Mouse (Mus musculus) layer of hippocampus, adult 2 months (tissue): ENCODE data around the gene Mafg. TPM values are rescaled to one million over a fixed set of nuclear protein-coding genes. Genes with fewer than 3 reads are reported as not detected.
"Not testable (repeated sequence)": the region's sequence is repeated elsewhere in the genome, so short reads cannot be mapped to it uniquely, and the experiment has no call there.

Experiments used
- DNase-seq, 2 experiments: peaks; one replicate each; pipeline ENCODE4 v3.0.0; 2022; ENCODE audit warnings: low spot score in 2 of 2
- H3K27ac ChIP-seq: fragments of 200-600 bp; 2 replicates; pipeline ENCODE4 v1.8.1; 2022
- H3K4me3 ChIP-seq: fragments of 200-600 bp; 2 replicates; pipeline ENCODE4 v1.8.1; 2022; ENCODE audit warnings: mild to moderate bottlenecking
- CTCF ChIP-seq: fragments of 200-600 bp; conservative IDR thresholded peaks from 2 replicates; pipeline ENCODE4 v1.8.1; 2022; ENCODE audit warnings: antibody characterized with exemption, mild to moderate bottlenecking, moderate library complexity
- total RNA-seq, 2 experiments: library from RNA; stranded (reverse); gene quantifications; 2 replicates each; pipeline ENCODE4 v1.2.3; 2021

Mafg gene
- total RNA-seq, 2 experiments from 2014 or later, result 71.6 to 80.3 TPM

DNA sequence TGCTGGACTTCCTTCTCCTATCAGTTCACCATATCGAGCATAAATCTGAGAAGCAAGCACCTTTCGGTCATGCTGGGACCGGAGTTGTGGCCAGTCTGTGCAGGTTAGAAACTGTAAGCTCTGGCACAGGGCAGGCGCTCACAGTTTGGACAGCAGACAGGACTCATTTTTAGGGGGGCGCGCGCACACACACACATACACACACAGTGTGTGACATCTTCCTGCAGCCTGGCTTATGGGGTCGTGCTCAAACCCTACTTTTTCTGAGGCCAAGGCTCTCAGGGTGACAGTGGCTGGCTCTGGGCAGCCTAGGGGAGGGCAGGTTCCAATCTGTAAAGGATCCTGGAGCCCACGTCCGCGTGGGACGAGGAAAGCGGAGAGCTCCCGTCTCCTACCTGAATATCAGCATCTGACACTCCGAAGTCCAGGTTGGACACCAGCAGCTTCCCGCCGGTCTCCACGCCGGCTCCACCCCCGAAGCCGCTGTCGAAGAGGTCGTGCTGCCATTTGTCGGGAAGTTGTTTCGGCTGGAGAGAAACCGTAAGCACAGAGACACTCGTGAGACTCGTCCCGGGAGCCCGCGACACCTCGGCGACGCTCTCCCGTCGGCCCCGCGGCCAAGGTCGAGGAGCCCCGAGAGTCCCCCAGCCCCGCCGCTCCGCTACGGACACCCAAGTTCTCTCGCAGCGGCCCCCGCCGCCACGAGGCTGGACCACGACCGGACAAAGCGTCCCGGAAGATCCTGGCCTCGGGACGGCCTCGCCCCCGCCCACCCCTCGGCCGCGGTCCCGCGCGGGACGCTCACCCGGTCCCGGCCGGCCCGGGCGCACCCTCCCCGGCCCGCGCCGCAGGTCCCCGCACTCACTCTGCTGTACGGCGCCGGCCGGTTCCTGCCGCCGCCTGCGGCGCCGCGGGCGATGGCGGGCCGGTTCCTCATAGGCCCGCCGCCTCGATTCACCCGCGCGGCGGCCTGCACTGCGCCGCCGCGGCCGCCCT, 35.9 kb downstream of the Mafg start:
- H3K27ac ChIP-seq, result peak overlapping the region; percentile 88
- peak overlapping the region; percentile 78 for H3K4me3 ChIP-seq
- no peak for DNase-seq
- TF ChIP-seq CTCF, result no peak

DNA sequence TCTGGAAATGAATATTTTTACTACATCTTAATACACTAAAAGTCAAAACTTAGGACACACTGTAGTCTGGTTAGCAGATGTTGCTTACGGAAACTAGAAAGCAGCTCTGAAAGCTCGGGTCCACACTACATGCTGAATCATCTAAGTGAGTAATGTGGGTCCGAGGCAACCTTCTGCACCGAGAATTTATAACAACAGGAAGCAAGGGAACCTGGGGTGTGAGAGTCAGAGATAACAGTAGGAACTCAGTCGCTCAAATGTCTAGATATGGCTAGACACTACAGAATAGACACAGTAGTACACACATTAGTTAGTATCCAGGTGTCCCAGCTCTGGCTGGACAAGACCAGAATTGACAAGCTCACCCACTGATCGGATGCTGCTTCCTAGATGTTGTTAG, 44.9 kb downstream of the Mafg start:
- Histone ChIP-seq H3K4me3 (no peak overlapping the region), H3K27ac (no peak overlapping the region)
- DNase-seq, result no peak
- TF ChIP-seq CTCF, result no peak

DNA sequence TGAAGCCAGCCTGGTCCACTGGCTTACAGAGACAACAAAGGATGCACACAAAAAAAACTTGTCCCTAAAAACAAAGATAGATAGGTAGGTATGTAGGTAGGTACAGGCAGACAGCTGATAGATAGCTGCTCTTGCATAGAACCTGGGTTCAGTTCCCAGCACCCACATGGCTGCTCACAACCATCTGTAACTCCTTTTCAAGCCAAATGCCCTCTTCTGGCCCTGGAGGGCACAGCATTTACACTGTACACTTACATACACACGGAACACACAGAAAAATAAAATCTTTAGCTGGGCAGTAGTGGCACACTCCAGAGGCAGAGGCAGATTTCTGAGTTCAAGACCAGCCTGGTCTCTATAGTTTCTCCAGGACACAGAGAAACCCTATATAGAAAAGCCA, 49.5 kb downstream of the Mafg start:
- DNase-seq, result no peak
- H3K27ac ChIP-seq, result no peak overlapping the region
- no peak overlapping the region for H3K4me3 ChIP-seq
- no peak for TF ChIP-seq CTCF

DNA sequence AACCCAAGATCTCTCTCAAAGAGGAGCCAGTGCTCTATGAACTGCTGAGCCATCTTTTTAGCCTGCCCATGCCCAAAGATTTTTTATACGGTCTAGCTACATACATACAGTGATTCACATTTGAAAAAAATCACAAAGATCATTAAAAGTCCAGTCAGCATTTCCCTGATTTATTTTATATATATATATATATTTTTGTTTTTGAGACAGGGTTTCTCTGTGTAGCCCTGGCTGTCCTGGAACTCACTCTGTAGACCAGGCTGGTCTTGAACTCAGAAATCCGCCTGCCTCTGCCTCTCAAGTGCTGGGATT, 50.5 kb downstream of the Mafg start:
- not testable (repeated sequence) for H3K27ac ChIP-seq, H3K4me3 ChIP-seq, DNase-seq

DNA sequence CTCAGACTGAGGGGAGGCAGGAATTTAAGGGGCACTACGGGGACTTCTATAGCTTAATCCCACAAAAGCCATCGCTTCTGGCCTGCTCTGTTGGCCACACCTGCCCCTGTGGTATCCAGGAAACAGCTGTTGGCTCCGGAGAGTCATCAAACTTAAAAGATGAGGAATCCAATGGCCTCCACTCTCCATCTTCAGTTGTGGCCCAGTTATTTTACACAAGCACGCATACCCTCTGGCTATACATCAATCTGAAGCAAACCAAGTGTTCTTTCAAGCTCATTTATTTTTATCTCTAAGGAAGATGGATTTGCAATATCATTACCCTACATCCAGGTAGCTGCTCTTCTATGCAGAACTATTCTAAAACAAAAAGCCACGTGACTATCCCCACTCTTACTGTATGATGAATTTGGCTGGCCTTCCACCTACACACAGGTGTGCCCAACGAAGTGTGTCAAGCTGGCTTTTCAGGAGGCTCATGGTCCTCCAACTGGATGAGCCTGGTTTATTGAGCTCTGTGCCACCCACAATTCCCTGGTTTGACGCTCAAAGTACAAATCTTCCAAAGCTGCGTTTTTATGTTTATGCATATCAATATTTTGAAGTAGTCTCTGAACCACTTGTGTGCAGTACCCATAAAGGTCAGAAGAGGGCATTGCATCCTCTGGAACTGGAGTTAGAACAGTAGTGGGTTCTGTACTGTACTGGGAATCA, 51.0 kb downstream of the Mafg start:
- H3K27ac ChIP-seq, result peak overlapping the region; percentile 97
- no peak for DNase-seq
- peak; percentile 76 for TF ChIP-seq CTCF
- peak overlapping the region; percentile 76 for H3K4me3 ChIP-seq

DNA sequence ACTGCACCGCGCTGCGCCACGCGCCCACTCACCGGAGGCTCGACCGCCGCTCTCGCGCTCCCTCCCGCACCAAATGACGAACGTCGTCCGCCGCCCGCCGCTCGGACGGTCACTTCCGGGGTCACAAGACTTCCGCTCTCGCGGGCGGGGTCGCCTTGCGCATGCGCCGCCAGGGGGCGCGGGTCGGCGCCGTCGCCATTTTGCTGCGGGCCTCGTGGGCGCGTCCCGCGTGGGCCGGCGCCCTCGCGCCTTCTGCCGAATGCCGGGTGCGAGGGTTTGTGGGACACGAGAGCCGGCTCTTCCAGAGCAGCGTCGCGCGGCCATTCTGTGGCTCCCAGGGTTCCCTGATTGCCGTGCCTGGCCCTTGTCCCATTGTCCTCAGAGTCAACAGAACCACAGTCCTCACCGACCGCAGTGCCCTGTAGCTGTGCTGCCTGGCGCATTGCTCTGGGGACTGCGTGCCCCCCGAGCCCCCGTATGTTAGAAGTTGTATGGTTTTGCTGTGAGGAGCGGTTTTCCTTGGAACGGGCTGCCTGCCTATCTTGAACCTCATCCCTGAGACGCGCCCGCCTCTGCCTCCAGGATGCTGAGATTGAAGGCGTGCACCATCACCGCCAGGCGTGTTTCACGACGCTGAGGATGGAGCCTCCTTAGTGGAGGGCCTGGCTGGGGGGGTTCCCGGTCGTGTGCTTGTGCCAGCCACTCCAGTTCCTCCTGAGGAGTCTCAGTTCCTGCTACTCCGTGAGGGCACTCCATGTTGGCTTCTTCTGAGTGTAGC, 51.7 kb downstream of the Mafg start, which contains the start of gene Arhgdia:
TSS of gene Arhgdia (minus strand) at position 135 of the 778 bp plus-strand sequence.
- Histone ChIP-seq H3K27ac (peak within 1 kb of the TSS; percentile 97), H3K4me3 (peak within 1 kb of the TSS; percentile 76)
- peak; percentile 78 for TF ChIP-seq CTCF
- peak; percentile 87 to 91 for DNase-seq

DNA sequence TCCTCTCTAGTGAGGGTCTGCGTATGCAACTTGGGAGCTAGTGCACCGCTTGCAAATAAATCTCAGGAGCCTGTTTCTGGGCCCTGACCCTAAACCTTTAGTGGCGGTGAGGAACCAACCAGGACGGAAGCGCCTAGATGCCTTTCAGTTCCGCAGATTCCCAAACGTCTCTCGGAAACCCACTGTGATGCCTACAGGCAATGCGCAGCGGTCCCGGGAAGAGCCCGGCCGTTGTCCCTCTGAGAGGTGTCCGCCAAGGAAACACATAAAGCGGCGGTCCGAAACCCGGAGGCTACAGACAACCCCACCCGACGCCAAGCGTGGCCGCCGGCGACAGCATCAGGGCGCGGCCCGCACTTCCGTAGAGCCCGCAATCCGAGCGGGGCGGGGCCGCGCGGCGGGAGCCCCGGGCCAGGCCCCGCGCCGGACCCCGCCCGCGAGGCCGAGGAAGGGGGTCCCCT, 52.5 kb downstream of the Mafg start:
- Histone ChIP-seq H3K27ac (peak overlapping the region; percentile 97), H3K4me3 (peak overlapping the region; percentile 76)
- TF ChIP-seq CTCF, result no peak
- DNase-seq, result no peak

DNA sequence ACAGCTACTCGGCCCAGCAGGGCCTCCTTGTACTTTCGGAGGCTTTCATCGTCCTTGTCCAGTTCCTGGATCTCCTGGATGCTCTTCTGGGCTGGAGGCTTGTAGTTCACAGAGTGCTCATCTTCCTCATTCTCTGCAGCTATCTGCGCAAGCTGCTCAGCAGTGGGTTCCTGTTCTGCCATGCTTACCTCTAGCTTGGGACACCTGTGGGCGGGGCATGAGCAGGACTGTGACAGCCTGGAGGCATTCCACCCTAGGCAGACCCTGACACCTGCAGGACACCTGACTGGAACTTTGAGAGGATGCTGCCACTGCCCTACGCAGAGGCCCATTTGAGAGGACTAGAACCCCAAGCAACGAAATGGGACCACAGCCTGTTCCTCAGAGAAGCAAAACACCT, 53.2 kb downstream of the Mafg start:
- DNase-seq, result no peak
- H3K27ac ChIP-seq, result peak overlapping the region; percentile 97
- no peak for TF ChIP-seq CTCF
- H3K4me3 ChIP-seq, result peak overlapping the region; percentile 76

DNA sequence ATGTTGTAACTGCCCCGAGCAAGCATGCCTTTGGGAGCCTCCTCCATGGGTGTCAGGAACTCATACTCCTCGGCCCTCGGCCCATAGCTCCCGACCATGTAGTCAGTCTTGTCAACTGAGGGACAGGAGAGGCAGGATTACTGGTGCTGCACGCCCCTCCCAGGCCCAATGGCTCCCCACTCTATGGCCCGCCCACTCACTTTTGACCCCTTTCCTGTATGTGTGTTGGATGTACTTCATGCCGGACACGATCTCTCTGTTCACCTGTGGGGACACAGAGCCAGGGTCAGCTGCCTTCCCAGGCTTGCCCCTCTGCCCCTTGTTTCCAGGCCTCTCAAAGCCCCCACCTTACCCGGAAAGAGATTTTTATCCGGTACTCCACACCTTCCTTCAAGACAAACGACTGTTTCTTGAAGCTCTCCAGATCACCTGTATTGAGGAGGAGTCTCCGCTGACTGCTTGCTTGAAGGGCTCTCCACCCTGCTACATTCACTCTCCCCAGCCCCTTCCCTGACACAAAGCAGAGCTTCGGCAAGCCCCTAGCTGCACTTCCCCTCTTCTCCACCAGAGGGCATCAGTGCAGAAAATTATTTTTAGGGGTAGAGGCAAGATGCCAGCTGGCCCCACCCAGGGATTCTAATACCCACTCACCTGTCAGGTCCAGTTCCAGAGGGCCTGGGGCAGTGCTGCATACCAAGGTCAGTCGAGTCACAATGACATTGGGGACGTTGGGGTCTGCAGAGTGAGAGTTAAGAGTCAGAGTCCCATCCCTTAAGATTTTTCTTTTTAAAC, 53.9 kb downstream of the Mafg start:
- Histone ChIP-seq H3K27ac (peak overlapping the region; percentile 97), H3K4me3 (peak overlapping the region; percentile 76)
- DNase-seq, result peak; percentile 70 to 79
- TF ChIP-seq CTCF, result peak; percentile 100

DNA sequence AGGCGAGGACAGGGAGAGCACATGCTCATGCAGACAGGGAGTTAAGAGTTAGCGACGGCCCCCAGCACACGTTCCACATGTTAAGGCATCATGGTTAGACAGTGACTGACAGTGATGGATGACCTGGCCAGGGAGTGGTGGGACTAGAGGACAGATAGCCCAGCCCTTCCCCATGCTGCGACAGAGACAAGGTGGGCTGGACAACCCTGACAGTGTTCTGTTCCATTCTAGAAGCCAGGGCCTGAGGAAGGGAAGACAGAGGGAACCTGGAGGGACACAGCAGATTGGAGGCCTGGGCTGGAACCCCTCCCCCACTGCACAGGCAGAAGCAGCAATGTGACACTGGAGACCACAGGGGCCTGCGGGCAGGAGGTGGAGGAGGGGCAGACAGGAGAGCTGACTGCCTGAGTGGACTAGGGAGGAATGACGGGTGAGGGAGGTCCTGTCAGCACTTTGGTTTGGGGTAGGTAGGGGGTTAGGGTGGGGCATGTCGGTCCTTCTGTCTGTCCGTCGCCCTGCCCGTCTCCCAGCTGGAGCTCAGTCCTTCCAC, 54.6 kb downstream of the Mafg start:
- DNase-seq, result no peak
- H3K4me3 ChIP-seq, result no peak overlapping the region
- TF ChIP-seq CTCF, result no peak

DNA sequence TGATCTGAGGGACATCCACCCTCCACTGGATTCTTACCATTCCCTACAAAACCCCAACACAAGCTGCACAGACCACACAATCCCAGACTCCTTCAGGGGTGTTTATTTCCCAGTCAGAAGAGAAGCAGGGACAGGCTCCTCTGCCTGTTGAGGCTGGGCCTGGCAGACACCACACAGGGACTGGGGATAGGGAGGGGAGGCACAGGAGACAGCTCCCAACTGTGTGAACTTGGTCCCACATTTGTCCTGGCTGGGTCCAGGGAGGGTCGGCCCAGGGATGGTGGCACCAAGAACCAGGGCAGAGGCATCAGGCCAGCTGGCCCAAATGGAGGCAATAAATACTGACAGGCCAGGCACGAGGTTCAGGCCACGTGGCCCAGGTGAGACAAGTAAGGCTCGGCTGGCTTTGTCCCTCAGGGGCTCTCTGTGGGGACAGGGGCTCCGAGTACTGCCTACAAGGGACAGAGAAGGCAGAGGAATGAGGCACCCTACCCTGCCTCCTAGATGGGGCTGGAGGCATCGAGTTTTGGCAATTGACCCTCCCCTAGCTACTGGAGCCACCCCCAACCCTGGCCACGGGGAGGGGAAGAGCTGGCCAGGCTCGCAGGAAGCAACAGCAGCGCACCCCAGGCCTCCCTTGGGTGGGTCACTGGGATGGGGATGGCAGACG, 55.2 kb downstream of the Mafg start:
- DNase-seq, result no peak
- no peak overlapping the region for H3K4me3 ChIP-seq
- no peak for TF ChIP-seq CTCF
- no peak overlapping the region for H3K27ac ChIP-seq

More for the DNA sequence above, 54.6 kb downstream of the Mafg start:
- H3K27ac ChIP-seq, result no peak overlapping the region
